Mouse (Mus musculus) spleen, adult 2 months (tissue): ENCODE measurements around the gene Adgrl1.

Experiments used
- CTCF ChIP-seq: fragments of 200-500 bp; IDR thresholded peaks from 2 replicates; pipeline ENCODE4 v1.5.1; 2011; ENCODE audit warnings: mild to moderate bottlenecking, inconsistent platforms; ENCODE audit not compliant: insufficient read depth, insufficient read length, insufficient replicate concordance; ENCODE audit errors: extremely low read depth
- POLR2A ChIP-seq: fragments of 200-500 bp; IDR thresholded peaks from 2 replicates; pipeline ENCODE4 v1.6.1; 2011; ENCODE audit warnings: low read depth, low read length, inconsistent platforms

GRCm38 (mm10) chr8:83853323-83854050, 46.4 kb upstream of the Adgrl1 start:
- no peak for TF ChIP-seq POLR2A
- no peak for TF ChIP-seq CTCF
